Mouse (Mus musculus) kidney, adult 18-20 months (tissue): ENCODE measurements around the gene Mms19.
A peak's percentile ranks its signal among the peaks of the same experiment; 100 is the strongest.

Source experiments
- DNase-seq: peaks from one replicate; pipeline ENCODE4 v3.0.0; 2021

Mms19 gene

DNA sequence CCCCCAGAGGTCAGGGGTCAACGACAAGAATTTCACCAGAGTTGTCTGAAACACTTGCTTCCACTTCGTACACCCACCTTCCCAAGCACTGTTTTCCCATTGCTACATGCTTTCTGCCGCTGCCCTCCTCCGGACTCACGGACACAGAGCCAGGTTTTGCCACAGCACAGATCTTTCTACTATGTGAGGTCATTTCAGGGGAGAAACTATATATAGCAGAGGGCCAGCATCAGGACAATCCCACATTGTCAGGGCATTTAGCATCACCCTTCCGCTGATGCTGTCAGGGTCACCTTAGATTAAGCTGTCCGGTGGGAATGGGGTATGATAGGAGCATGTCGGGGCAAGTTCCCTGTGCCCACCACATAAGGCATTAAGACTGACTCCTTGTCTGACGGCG is 16.1 kb upstream of the Mms19 start:
- DNase-seq = no peak

GRCm38 (mm10) chr19:41995483-41995882 is 14.5 kb upstream of the Mms19 start:
- DNase-seq = no peak

- DNase-seq = no peak
Observed at GRCm38 (mm10) chr19:41994023-41994422, 13.1 kb upstream of the Mms19 start.

DNA sequence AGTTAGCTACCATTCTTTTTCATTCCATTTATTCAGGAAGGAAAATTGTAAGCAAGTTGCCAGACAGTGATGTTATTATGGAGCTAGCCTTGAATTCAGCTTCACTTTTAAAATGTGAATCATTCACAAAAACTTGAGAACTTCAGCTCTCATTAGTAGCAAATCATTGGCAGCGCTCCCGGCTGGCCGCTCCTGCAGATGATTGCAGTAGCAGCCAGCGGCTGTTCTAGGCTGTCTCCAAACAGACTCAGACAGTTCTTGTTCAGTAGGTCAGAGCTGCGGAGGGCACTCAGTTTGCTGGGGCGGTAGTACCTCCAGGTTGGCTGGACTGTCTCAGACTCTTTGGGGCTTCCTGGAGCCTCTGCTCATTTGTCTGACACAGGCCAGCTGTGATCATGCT is 12.5 kb upstream of the Mms19 start:
- DNase-seq = peak; percentile 82

DNA sequence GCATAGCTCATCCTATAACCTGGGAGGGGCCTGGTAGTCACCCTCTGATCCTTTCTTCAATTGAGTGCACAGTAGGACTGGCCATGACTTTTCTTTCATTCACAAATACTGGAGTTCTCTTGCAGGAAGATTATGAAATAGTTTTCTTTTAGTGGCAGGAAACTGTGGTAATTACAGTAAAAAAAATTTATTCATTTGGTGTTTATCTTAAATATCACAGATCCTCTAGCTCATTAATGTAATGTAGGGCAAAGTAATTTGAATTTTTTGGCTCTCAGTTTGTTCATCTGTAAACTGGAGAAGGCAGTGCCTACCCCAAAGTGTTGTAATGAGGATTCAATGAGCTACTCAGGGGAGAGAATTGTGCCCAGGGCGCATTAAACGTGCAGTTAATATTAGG is 12.0 kb upstream of the Mms19 start:
- DNase-seq = no peak

GRCm38 (mm10) chr19:41991926-41992477 is 11.0 kb upstream of the Mms19 start:
- no peak for DNase-seq

DNA sequence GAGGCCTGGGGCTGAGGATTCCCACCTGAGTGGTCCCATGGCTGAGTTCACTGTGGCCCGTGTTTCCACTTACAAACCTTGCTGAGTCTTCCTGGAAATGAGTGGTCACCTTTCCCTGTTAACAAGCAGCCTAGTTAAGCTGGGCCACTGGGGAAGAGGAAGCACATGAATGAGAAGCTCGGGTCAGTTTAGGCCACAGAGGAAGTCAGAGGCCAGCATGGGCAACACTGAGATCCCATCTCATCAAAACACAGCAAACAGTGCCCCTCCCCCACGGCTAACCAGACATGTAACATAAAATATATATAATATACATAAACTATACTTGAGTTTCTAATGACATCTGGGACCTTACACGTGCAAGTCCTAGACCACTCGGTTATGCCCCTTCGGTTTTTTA is 8.9 kb upstream of the Mms19 start:
- DNase-seq = no peak

DNA sequence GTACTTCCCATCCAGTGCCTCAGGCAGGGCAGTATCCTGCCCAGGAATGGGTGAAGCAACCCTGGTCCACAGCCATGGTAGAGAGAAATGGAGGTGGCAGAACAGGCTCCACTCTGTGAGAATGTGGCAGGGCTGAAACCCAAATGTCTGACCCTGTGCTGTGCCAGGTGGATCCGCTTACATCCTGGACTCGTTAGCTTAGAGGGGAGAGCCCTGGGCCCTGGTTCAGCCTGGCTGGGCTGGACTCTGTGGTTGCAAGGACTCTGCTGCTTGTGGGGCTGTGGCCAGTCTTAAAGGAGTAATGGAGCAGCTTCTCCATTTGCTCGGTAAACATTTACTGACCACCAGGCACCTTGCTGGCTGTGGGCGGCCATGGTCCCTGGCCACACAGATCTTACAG is 6.2 kb upstream of the Mms19 start:
- no peak for DNase-seq

DNA sequence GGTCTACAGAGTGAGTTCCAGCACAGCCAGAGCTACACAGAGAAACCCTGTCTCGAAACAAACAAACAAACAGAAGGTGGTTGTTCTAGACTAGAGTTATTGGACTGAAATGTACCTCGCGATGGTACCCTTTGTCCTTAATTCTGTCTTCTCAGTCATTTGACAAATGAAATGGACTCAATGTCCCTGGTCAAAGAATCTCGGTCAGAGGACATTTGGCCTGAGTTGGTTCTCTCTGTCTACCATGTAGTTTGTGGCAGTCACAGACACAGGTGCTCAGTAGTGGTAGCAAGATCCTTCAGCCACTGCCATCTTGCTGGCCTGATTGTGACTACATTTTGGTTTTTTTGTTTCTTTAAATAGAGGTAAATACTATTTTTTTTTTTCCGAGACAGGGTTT is 5.0 kb upstream of the Mms19 start:
- DNase-seq = no peak

DNA sequence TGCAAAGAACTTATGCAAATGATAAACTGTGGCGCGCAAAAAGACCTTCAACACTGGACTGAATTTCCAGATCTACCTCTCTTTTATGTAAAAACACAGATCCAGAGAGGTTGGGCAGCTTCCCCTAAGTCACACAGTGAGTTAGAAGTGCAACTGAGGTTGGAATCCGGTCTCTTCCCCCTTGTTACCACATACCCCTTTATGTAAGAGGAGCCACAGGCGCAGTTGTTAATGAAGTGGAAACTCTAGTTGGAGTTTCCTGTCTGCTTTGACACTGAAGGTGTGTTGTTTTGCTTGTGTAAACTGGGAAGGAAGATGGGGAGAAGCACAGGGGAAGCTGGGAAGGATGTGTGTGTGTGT is 1.8 kb upstream of the Mms19 start:
- no peak for DNase-seq

GRCm38 (mm10) chr19:41981931-41982790 is 1.2 kb upstream of the Mms19 start:
- no peak for DNase-seq

DNA sequence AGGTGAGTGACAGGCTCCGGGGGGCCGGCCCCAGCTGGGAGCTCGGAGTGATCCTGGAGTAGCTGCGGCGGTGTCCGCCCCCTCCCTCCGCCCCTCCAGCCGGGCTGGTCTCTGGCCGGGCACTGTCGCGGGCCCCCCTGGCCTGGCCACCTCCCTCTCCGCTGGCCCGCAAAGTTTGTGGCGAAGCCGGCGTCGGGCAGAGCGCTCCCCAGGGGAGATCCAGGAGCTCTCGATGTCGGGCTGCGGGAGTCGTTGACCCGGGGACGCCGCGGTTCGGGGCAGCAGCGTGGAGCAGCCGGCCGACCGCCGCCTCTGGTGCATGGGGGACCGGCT is 604 bp upstream of the Mms19 start, which contains the start of gene Ubtd1:
TSS of gene Ubtd1 (plus strand) at position 169 of the 333 bp plus-strand sequence.
- DNase-seq = no peak

GRCm38 (mm10) chr19:41980422-41980818 is 537 bp downstream of the Mms19 start:
- DNase-seq = no peak

- DNase-seq = no peak
Observed at GRCm38 (mm10) chr19:41973891-41974794, 6.8 kb downstream of the Mms19 start.

DNA sequence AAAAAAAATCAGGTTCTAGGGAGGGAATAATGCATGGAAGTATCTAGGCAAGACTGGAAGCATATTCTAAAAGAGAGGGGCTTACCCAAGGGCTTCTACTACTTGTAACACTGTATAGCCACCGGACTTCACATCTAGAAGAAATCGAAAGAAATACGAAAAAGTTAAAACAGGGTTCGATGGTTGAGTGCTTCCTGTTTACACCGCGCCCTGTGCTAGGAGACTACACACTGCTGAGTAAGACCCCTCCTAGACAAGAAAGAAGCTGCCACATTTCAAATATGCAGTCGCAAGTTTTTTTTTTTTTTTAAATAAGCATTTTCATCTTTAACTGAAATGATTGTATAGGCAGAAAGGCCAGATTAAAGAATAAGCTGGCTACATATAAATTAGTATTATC is 11.3 kb downstream of the Mms19 start:
- DNase-seq = no peak

GRCm38 (mm10) chr19:41953574-41953973 is 27.4 kb downstream of the Mms19 start:
- no peak for DNase-seq

- DNase-seq = peak; percentile 11
Observed at GRCm38 (mm10) chr19:41952287-41952686, 28.7 kb downstream of the Mms19 start.

- DNase-seq = no peak
Observed at GRCm38 (mm10) chr19:41943841-41944240, 37.1 kb downstream of the Mms19 start.

- DNase-seq = no peak
Observed at GRCm38 (mm10) chr19:41938539-41938938, 42.4 kb downstream of the Mms19 start.

DNA sequence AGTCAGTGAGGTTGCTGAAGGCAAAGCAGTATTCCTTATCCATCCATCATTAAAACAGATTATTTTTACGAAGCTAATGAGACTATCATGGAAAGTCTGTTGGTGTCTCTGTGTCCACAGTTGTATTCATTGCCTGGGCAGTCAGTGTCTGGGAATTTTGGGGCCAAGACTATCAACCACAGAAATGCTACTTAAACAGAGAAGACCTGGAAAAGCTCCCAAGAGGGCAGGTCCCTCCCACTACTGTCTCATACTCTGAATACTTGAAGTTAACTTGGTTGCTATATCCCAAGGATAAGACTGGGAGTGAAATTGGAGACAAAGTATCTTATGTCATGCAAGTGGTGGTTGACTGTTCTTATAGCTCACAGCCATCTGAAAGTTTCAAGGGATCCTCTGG is 45.0 kb downstream of the Mms19 start:
- DNase-seq = no peak

- no peak for DNase-seq
Observed at GRCm38 (mm10) chr19:41934124-41934523, 46.8 kb downstream of the Mms19 start.

DNA sequence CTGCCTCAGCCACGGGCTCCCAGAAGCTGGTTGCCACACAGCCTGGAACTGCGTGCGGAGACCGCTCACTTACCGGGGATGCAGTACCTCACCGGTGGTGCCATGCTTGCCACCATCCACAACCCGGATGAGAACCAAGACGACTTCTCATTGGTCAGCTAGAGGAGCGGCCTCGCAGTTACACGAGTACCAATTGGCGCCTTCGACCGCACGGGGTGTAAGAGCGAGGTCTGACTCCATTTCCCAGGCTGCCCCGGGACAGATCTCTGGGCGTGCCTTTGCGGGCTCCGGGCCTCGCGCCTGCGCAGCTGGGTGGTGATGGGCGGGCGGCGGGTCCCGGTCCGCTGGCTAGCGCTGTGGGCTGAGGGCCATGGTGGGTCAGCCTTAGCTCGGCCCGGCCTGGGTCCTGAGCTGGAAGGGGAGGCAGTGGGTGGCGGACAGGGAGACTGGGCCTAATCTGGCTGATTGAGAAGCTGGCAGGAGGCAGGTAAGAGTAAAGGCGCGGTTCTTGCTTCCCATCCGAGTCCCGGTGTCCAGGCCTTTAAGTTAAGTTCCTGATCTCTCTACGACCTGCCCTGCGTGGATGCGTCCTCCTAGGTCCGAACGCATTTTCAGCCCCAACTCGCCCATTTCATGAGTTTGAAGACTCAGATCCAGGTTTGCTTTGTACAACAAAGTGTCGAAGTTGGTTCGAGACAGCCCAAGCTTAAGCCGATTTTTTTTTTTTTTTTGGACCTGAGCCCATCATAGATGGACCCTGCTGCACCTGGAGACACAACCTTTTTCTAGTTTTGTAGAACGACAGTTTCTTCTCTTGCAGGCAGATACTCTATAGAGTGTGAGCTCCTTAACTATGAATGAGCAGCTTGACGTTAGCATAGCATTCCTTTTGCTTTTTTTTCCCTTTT is 47.5 kb downstream of the Mms19 start, which contains the start of the genes Exosc1 and Zdhhc16:
TSS of gene Exosc1 (minus strand) at position 245 of the 908 bp plus-strand sequence.
TSS of gene Zdhhc16 (plus strand) at position 302 of the 908 bp plus-strand sequence.
- peak; percentile 98 for DNase-seq
